10 mouse cellular contexts compared by ENCODE assay signal in genomic region chr1:91760140-91760986, GRCm38 (mm10). TPM values are rescaled to one million over a fixed set of nuclear protein-coding genes. Genes with fewer than 3 reads are reported as not detected.
A peak's percentile ranks its signal among the peaks of the same experiment; 100 is the strongest.
DNase-seq lines count a peak whose midpoint lies in the region; ATAC-seq and TF ChIP-seq lines count a peak whose summit lies in the region.
"Had no signal": no experiment of that assay in that cellular context is flagged by ENCODE, and none has a peak within 500 bp of the region (broad histone marks: within the 10 kb centered on the region; RNA-seq: fewer than 3 reads in every experiment).

No protein-coding gene starts in this region.

- no peaks in the 10 kb centered on the region for H3K27me3 ChIP-seq in lung, embryonic 14.5 days (ENCODE audit: insufficient read depth, low read length)
- peaks cover 51% of the 10 kb centered on the region for H3K27me3 ChIP-seq in forebrain, embryonic 10.5 days (ENCODE audit: poor library complexity, severe bottlenecking)
- no peaks in the 10 kb centered on the region for H3K27me3 ChIP-seq in hindbrain, postnatal 0 days (ENCODE audit: insufficient read depth, low read length)
- peaks cover 11% of the 10 kb centered on the region; the same call in 1 of the 2 replicates for H3K27me3 ChIP-seq in neural tube, embryonic 13.5 days

- no peaks in the 10 kb centered on the region for H3K9me3 ChIP-seq in lung, embryonic 14.5 days (ENCODE audit: low read depth, low read length)
- H3K9me3 ChIP-seq in forebrain, embryonic 10.5 days: no peaks in the 10 kb centered on the region
- H3K9me3 ChIP-seq in hindbrain, postnatal 0 days (ENCODE audit: low read length): no peaks in the 10 kb centered on the region
- H3K9me3 ChIP-seq in neural tube, embryonic 13.5 days: no peaks in the 10 kb centered on the region
- H3K9me3 ChIP-seq: G1E had no signal

- peak; percentile 32; the same call in 1 of the 2 replicates for ATAC-seq in lung, embryonic 14.5 days (ENCODE audit: insufficient read depth)
- peak; percentile 21; the same call in 1 of the 2 replicates for ATAC-seq in hindbrain, postnatal 0 days
- no peak for ATAC-seq in neural tube, embryonic 13.5 days (ENCODE audit: low read depth)

- DNase-seq in lung, embryonic 14.5 days: peak; percentile 77
- no peak for DNase-seq in lung, postnatal 14 days
- DNase-seq in forebrain, embryonic 10.5 days (ENCODE audit: extremely low spot score, low spot score): peak; percentile 36
- DNase-seq in hindbrain, postnatal 0 days (ENCODE audit: low spot score): peak; percentile 31
- DNase-seq in urinary bladder, adult 18-20 months (ENCODE audit: low spot score in 2 of 2): no peak
- no peak for DNase-seq in spleen, postnatal 36 days (ENCODE audit: low spot score in 2 of 2)
- DNase-seq: gastrocnemius, postnatal 25 days; kidney, postnatal 36 days had no signal

- no peak overlapping the region; the same call in 1 of the 2 replicates for H3K4me2 ChIP-seq in lung, embryonic 14.5 days
- H3K4me2 ChIP-seq in hindbrain, postnatal 0 days (ENCODE audit: low read depth, low read length): no peak overlapping the region
- peak overlapping the region; percentile 3; the same call in 1 of the 2 replicates for H3K4me2 ChIP-seq in neural tube, embryonic 13.5 days

- TF ChIP-seq CTCF in lung, embryonic 14.5 days (IDR thresholded peaks at IDR 0.05; ENCODE audit: low read depth): no peak
- no peak for TF ChIP-seq CTCF in hindbrain, postnatal 0 days (IDR thresholded peaks at IDR 0.05; ENCODE audit: low read depth)

- H3K4me1 ChIP-seq in lung, embryonic 14.5 days (ENCODE audit: insufficient read depth): peaks cover 28% of the 10 kb centered on the region
- peaks cover 63% of the 10 kb centered on the region for H3K4me1 ChIP-seq in forebrain, embryonic 10.5 days
- H3K4me1 ChIP-seq in hindbrain, postnatal 0 days (ENCODE audit: insufficient read depth, low read length): peaks cover 13% of the 10 kb centered on the region
- peaks cover 22% of the 10 kb centered on the region for H3K4me1 ChIP-seq in neural tube, embryonic 13.5 days (replicated peaks)

- H3K36me3 ChIP-seq in lung, embryonic 14.5 days (ENCODE audit: insufficient read depth): no peaks in the 10 kb centered on the region
- no peaks in the 10 kb centered on the region for H3K36me3 ChIP-seq in forebrain, embryonic 10.5 days (replicated peaks)
- no peaks in the 10 kb centered on the region for H3K36me3 ChIP-seq in hindbrain, postnatal 0 days (ENCODE audit: insufficient read depth, low read length)
- no peaks in the 10 kb centered on the region for H3K36me3 ChIP-seq in neural tube, embryonic 13.5 days
- H3K36me3 ChIP-seq: G1E had no signal

- H3K27ac ChIP-seq in lung, embryonic 14.5 days (ENCODE audit: low read depth): peak overlapping the region; percentile 0
- peak overlapping the region; percentile 75 for H3K27ac ChIP-seq in forebrain, embryonic 10.5 days
- peak overlapping the region; percentile 5; the same call in 1 of the 2 replicates for H3K27ac ChIP-seq in hindbrain, postnatal 0 days
- no peak overlapping the region; the same call in 1 of the 2 replicates for H3K27ac ChIP-seq in neural tube, embryonic 13.5 days (replicated peaks)

- 33% methylated on average over 14 of the region's 14 CpGs for WGBS in lung, embryonic 14.5 days
- WGBS in forebrain, embryonic 10.5 days: 61% methylated on average over 14 of the region's 14 CpGs
- WGBS in hindbrain, postnatal 0 days: 39% methylated on average over 14 of the region's 14 CpGs
- 44% methylated on average over 14 of the region's 14 CpGs for WGBS in neural tube, embryonic 13.5 days

- H3K4me3 ChIP-seq in lung, embryonic 14.5 days (ENCODE audit: low read depth, low read length): no peak overlapping the region
- no peak overlapping the region for H3K4me3 ChIP-seq in forebrain, embryonic 10.5 days
- H3K4me3 ChIP-seq in hindbrain, postnatal 0 days (ENCODE audit: low read length): no peak overlapping the region
- no peak overlapping the region for H3K4me3 ChIP-seq in neural tube, embryonic 13.5 days

- no peak overlapping the region for H3K9ac ChIP-seq in lung, embryonic 14.5 days
- H3K9ac ChIP-seq in hindbrain, postnatal 0 days (replicated peaks; ENCODE audit: low read length): no peak overlapping the region
- 0 out of 2 replicates have a peak overlapping the region, but pooled peaks have one; percentile 0 for H3K9ac ChIP-seq in neural tube, embryonic 13.5 days

RNA-seq across cellular contexts. Expression of gene Twist2, which starts 40.9 kb away (rescaled TPM):
- 12.8 and 12.9 TPM in 2 replicates for polyA plus RNA-seq in lung, embryonic 14.5 days (2014; fragmentation: Nextera tagmentation; extraction: Ambion mirVana)
- polyA plus RNA-seq in forebrain, embryonic 10.5 days (2016; fragmentation: Nextera tagmentation; extraction: Ambion mirVana): 9.7 and 10.5 TPM in 2 replicates
- 2.3 and 3.0 TPM in 2 replicates for total RNA-seq in hindbrain, postnatal 0 days (2014; rRNA removed)
- 2.3 and 2.4 TPM in 2 replicates for polyA plus RNA-seq in hindbrain, postnatal 0 days (2015; fragmentation: Nextera tagmentation; extraction: Ambion mirVana)
- 1.7 and 3.8 TPM in 2 replicates for polyA plus RNA-seq in neural tube, embryonic 13.5 days (2015; fragmentation: Nextera tagmentation; extraction: Ambion mirVana)
- polyA plus RNA-seq: G1E had no signal

Comparison
In these comparisons a context has a peak if more than half of its experiments do, and no peak if none do; other contexts are left out.
1. DNase-seq: peak in lung, embryonic 14.5 days (single experiment), forebrain, embryonic 10.5 days (single experiment) and hindbrain, postnatal 0 days (single experiment); none in lung, postnatal 14 days (single experiment), urinary bladder, adult 18-20 months (0 of 2) and spleen, postnatal 36 days (0 of 2).